Mouse (Mus musculus) kidney, postnatal 0 days (tissue): ENCODE results near the gene Foxa2. TPM values are rescaled to one million over a fixed set of nuclear protein-coding genes. Genes with fewer than 3 reads are reported as not detected.
A peak's percentile ranks its signal among the peaks of the same experiment; 100 is the strongest.

Experiments used
- ATAC-seq: fragments of 200-750 bp; cut with Nextera tagmentation; replicated peaks from 2 replicates; pipeline ENCODE4 v1.8.0; 2017; ENCODE audit warnings: low read depth, moderate number of reproducible peaks, moderate TSS enrichment, moderate library complexity; ENCODE audit not compliant: low FRiP score
- DNase-seq: peaks from one replicate; pipeline ENCODE4 v3.0.0-alpha.2; 2016; ENCODE audit warnings: low spot score
- H3K27ac ChIP-seq: fragments of 300-500 bp; sonication (generic); 2 replicates; pipeline ENCODE4 v1.5.1; 2014; ENCODE audit warnings: mild to moderate bottlenecking
- H3K27me3 ChIP-seq: fragments of 300-500 bp; sonication (generic); 2 replicates; pipeline ENCODE4 v1.6.1; 2014; ENCODE audit warnings: low read length, mixed read lengths; ENCODE audit not compliant: insufficient read depth
- H3K36me3 ChIP-seq: fragments of 300-500 bp; sonication (generic); 2 replicates; pipeline ENCODE4 v1.6.1; 2014; ENCODE audit warnings: low read length, mixed read lengths; ENCODE audit not compliant: insufficient read depth
- H3K4me1 ChIP-seq: fragments of 300-500 bp; sonication (generic); replicated peaks from 2 replicates; pipeline ENCODE4 v1.6.1; 2014; ENCODE audit warnings: antibody characterized with exemption, low read length, mixed read lengths; ENCODE audit not compliant: insufficient read depth
- H3K4me2 ChIP-seq: fragments of 300-500 bp; sonication (generic); 2 replicates; pipeline ENCODE4 v1.6.1; 2014; ENCODE audit warnings: mild to moderate bottlenecking, low read length, moderate library complexity, mixed read lengths
- H3K4me3 ChIP-seq: fragments of 300-500 bp; sonication (generic); replicated peaks from 2 replicates; pipeline ENCODE4 v1.5.1; 2014; ENCODE audit warnings: low read depth, low read length
- H3K9ac ChIP-seq: fragments of 300-500 bp; sonication (generic); 2 replicates; pipeline ENCODE4 v1.6.1; 2014; ENCODE audit warnings: low read depth, low read length
- H3K9me3 ChIP-seq: fragments of 300-500 bp; sonication (generic); replicated peaks from 2 replicates; pipeline ENCODE4 v1.6.1; 2016; ENCODE audit warnings: low read length, inconsistent platforms, mixed read lengths
- CTCF ChIP-seq: IDR thresholded peaks from 2 replicates; pipeline ENCODE4 v1.5.1; 2016; ENCODE audit warnings: antibody characterized with exemption, low read depth, mild to moderate bottlenecking, moderate library complexity
- WGBS: fragments of 180-500 bp; shearing (Covaris S2); extraction: QIAGEN DNeasy Blood & Tissue Kit; methylation state at CpG from one replicate; pipeline ENCODE4 v1.1.7; 2014; 5-methylcytosine and 5-hydroxymethylcytosine counted together
- polyA plus RNA-seq: library from polyadenylated mRNA; unstranded; fragments of >200 nt; fragmentation: Nextera tagmentation; extraction: Ambion mirVana; gene quantifications from 2 replicates; pipeline ENCODE4 v1.2.1, GENCODE M21; 2015

Gene Foxa2
- polyA plus RNA-seq, 1 experiment from 2014 or later, result not detected

DNA sequence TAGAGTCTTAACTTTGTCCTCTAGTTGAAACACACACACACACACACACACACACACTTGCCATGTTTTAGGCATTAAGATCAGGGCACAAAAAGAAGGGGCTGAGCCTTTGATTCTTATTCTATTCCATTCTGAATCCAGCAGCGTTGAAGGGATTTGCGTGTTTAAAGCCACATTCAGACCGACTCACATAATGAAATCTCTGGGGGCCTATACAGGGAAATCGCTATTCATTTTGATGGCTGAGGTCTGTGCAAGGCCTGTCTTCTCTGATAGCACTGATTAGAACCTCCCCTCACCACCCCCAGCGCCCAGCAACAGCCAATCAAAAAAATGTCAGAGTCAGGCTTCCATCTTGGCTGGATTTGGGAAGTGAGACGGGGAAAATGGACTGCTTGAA, 13.9 kb upstream of the Foxa2 start:
- no peak for ATAC-seq
- Histone ChIP-seq H3K36me3 (no peaks in the 10 kb centered on the region), H3K4me3 (no peak overlapping the region), H3K4me2 (no peak overlapping the region), H3K4me1 (no peaks in the 10 kb centered on the region), H3K9me3 (no peaks in the 10 kb centered on the region), H3K27me3 (no peaks in the 10 kb centered on the region), H3K9ac (no peak overlapping the region), H3K27ac (no peak overlapping the region)
- no peak for TF ChIP-seq CTCF
- no peak for DNase-seq
- WGBS, result 65% methylated on average over 6 of the region's 6 CpGs

DNA sequence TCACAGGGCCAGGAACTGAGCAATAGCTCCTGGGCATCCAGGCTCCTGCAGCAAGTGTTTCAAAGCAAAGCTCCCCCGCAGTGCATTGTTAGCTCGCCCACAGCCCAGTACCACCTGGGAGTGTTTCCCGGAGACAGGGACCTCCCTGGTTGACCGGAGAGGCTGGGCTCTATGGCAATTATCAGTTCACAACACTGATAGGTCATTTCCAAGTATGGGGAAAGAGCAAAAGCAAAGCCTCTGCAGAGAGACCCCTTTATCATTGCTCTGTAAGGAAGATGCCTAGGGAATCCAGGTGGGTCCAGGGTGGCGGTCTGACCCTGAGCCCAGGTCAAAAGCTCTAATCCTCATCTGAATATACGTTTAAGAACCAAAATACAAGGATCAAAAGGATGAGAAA, 6.6 kb upstream of the Foxa2 start:
- Histone ChIP-seq H3K9ac (no peak overlapping the region), H3K27ac (no peak overlapping the region), H3K4me1 (no peaks in the 10 kb centered on the region), H3K4me2 (no peak overlapping the region), H3K36me3 (no peaks in the 10 kb centered on the region), H3K9me3 (no peaks in the 10 kb centered on the region), H3K4me3 (no peak overlapping the region), H3K27me3 (peaks cover 45% of the 10 kb centered on the region)
- WGBS, result 3% methylated on average over 6 of the region's 6 CpGs
- ATAC-seq (no peak), DNase-seq (no peak)
- no peak for TF ChIP-seq CTCF

DNA sequence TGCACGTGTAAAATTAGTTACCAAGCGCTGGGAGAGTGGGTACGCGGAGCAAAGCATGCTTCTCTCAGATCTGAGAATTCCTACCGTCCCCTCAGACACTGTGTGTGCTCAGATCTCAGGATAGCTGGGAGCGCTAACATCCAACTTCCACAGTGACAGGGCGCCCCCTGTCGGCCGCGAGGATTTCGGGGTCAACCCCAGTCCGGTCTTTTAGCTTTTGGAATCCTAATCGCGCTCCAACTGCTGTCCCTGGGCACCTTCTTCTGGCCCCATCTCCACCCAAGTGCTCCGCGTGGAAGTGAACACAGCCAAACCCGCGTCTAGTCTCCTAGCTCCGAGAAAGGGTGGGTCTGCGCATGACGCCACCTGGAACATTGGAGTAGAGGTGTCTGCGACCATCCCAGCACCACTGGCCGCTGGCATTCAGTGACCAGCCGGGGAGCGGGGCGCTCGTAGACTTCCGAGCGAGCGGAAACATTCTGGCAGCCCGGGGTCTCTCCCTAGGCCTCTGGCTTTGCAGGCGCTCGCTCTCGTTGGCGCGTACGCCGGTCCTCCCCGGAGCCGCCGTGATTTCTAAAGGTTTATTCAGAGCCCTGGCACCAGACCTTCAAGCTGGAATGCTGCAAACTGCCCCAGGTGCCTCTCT, 1.8 kb upstream of the Foxa2 start:
- no peak overlapping the region for H3K9ac ChIP-seq
- WGBS, result under 1% methylated on average over 41 of the region's 41 CpGs

DNA sequence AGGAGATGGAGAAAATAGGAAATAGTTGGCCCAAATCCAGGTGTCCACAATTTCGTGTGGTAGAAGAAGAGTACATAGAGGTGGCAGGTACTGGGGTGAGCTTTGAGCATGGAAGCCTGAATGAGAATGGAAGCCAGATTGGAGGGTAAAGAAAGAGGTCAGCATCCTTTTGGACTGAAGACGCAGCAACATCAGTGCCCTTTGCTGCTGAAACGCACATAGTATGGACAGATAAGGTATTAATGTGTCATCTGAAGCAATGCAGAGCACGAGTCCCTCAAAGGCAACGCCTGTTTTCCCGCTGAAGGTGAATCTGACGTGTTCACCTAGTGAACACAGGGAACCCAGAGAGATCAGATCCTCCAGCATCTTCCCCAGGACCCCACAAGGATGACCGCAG, 842 bp upstream of the Foxa2 start:
- Histone ChIP-seq H3K9ac (no peak overlapping the region), H3K4me2 (no peak overlapping the region), H3K27ac (no peak overlapping the region), H3K4me3 (no peak overlapping the region), H3K36me3 (no peaks in the 10 kb centered on the region), H3K9me3 (no peaks in the 10 kb centered on the region), H3K4me1 (peaks cover 8% of the 10 kb centered on the region; the same call in 1 of the 2 replicates), H3K27me3 (peaks cover 77% of the 10 kb centered on the region)
- ATAC-seq, result no peak
- no peak for DNase-seq
- 4% methylated on average over 8 of the region's 8 CpGs for WGBS
- TF ChIP-seq CTCF, result no peak

More for the DNA sequence above, 1.8 kb upstream of the Foxa2 start:
- peak; percentile 43; the same call in 1 of the 2 replicates for ATAC-seq
- Histone ChIP-seq H3K27ac (no peak overlapping the region), H3K27me3 (peaks cover 77% of the 10 kb centered on the region), H3K4me2 (peak overlapping the region; percentile 21), H3K36me3 (no peaks in the 10 kb centered on the region), H3K9me3 (no peaks in the 10 kb centered on the region), H3K4me3 (0 out of 2 replicates have a peak overlapping the region, but pooled peaks have one; percentile 0), H3K4me1 (peaks cover 8% of the 10 kb centered on the region; the same call in 1 of the 2 replicates)
- DNase-seq, result peak; percentile 75
- peak; percentile 82 for TF ChIP-seq CTCF

DNA sequence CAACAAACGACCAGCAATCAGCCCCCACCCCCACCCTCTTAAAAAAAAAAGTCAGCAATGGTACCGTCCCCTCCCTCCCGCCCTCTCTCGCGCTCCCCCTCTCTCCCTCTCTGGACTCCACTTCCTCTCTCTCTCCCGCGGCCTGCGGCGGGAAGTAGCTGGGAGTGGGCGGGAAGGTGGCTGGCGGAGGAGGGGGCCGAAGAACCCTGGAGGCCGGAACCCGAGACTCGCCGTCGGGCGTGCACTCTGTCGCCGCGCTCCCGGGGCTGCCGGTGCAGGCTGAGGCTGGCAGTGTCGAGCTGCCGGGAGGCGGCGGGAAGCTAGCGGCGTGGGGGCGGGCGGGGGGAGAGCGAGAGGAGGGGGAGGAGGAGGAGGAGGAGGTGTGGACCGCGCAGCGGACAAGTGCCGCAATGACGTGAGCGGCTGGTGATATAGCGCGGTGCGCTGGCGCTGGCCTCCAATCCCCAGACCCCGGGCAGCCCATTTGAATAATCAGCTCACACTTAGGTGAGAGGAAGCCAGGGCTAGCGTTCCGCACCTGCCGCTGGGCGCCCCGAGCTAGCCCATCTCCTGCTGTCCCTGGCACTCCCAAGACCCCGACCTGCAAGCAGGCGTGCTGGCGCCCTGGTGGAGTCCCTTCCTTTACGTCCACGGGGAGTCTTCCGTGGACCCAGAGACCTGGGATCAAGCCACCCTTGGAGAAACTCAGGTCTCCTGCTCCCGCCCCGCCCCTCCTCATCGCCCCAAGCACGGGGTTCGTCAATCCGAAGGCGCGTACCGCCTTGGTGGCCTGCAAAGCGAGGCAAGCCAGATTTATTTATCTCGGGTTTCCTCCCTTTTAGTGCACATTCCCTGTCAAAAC, 601 bp downstream of the Foxa2 start:
- Histone ChIP-seq H3K4me2 (peak overlapping the region; percentile 66), H3K27me3 (peaks cover 84% of the 10 kb centered on the region), H3K4me3 (peak overlapping the region; percentile 40), H3K9me3 (no peaks in the 10 kb centered on the region), H3K4me1 (peaks cover 8% of the 10 kb centered on the region; the same call in 1 of the 2 replicates), H3K9ac (no peak overlapping the region), H3K36me3 (no peaks in the 10 kb centered on the region), H3K27ac (no peak overlapping the region)
- TF ChIP-seq CTCF, result no peak
- WGBS, result under 1% methylated on average over 55 of the region's 65 CpGs
- ATAC-seq (peak; percentile 47), DNase-seq (peak; percentile 36)

DNA sequence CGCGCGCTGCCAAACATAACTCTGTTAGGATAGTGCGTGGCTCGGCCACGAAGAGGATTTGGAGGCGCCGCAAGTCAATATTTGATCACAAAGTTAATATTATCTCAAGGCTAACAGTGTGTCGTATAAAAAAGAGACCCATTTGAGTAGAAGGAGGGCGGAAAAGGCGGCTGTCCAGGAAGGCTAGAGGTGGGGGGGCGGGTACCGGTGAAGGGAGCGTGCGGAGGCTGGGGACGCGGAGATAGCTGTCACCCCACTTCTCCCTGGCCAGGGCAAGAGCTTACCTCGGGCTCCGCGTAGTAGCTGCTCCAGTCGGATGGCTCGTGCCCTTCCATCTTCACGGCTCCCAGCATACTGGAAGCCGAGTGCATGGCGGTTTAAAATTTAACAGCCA, 1.2 kb downstream of the Foxa2 start:
- H3K27ac ChIP-seq, result no peak overlapping the region
- WGBS, result 1% methylated on average over 25 of the region's 25 CpGs
- no peak overlapping the region for H3K9ac ChIP-seq
- H3K4me3 ChIP-seq, result peak overlapping the region; percentile 40
- no peaks in the 10 kb centered on the region for H3K9me3 ChIP-seq
- H3K27me3 ChIP-seq, result peaks cover 85% of the 10 kb centered on the region
- no peak for TF ChIP-seq CTCF
- DNase-seq (no peak), ATAC-seq (no peak)
- peaks cover 8% of the 10 kb centered on the region; the same call in 1 of the 2 replicates for H3K4me1 ChIP-seq
- peak overlapping the region; percentile 66 for H3K4me2 ChIP-seq
- no peaks in the 10 kb centered on the region for H3K36me3 ChIP-seq
